Mouse (Mus musculus) hindbrain, embryonic 14.5 days (tissue): ENCODE measurements around the gene Ltbp2. TPM values are rescaled to one million over a fixed set of nuclear protein-coding genes. Genes with fewer than 3 reads are reported as not detected.

ENCODE experiments used
- ATAC-seq: fragments of 200-750 bp; cut with Nextera tagmentation; 2 replicates; pipeline ENCODE4 v1.8.0; 2017; ENCODE audit warnings: moderate number of reproducible peaks, mild to moderate bottlenecking, moderate TSS enrichment, moderate library complexity; ENCODE audit not compliant: low FRiP score
- DNase-seq: peaks from one replicate; pipeline ENCODE4 v3.0.0-alpha.2; 2015; ENCODE audit warnings: low spot score
- H3K27ac ChIP-seq: fragments of 300-500 bp; sonication (generic); 2 replicates; pipeline ENCODE4 v1.5.1; 2014; ENCODE audit warnings: mild to moderate bottlenecking, moderate library complexity
- H3K27me3 ChIP-seq: fragments of 300-500 bp; sonication (generic); 2 replicates; pipeline ENCODE4 v1.6.1; 2014; ENCODE audit warnings: mild to moderate bottlenecking, low read length, mixed read lengths; ENCODE audit not compliant: control insufficient read depth, insufficient read depth
- H3K36me3 ChIP-seq: fragments of 300-500 bp; sonication (generic); replicated peaks from 2 replicates; pipeline ENCODE4 v1.6.1; 2014; ENCODE audit not compliant: control insufficient read depth, insufficient read depth
- H3K4me1 ChIP-seq: fragments of 300-500 bp; sonication (generic); replicated peaks from 2 replicates; pipeline ENCODE4 v1.6.1; 2014; ENCODE audit warnings: antibody characterized with exemption, low read length, mixed read lengths; ENCODE audit not compliant: control insufficient read depth, insufficient read depth
- H3K4me2 ChIP-seq: fragments of 300-500 bp; sonication (generic); replicated peaks from 2 replicates; pipeline ENCODE4 v1.6.1; 2014; ENCODE audit warnings: mild to moderate bottlenecking, moderate library complexity
- H3K4me3 ChIP-seq: fragments of 300-500 bp; sonication (generic); replicated peaks from 2 replicates; pipeline ENCODE4 v1.5.1; 2014; ENCODE audit warnings: mild to moderate bottlenecking, low read length
- H3K9ac ChIP-seq: fragments of 300-500 bp; sonication (generic); 2 replicates; pipeline ENCODE4 v1.6.1; 2014
- H3K9me3 ChIP-seq: fragments of 300-500 bp; sonication (generic); 2 replicates; pipeline ENCODE4 v1.6.1; 2016; ENCODE audit warnings: low read length; ENCODE audit not compliant: control insufficient read depth
- WGBS: fragments of 180-500 bp; shearing (Covaris S2); extraction: QIAGEN DNeasy Blood & Tissue Kit; methylation state at CpG from one replicate; pipeline ENCODE4 v1.1.7; 2014; 5-methylcytosine and 5-hydroxymethylcytosine counted together
- polyA plus RNA-seq: library from polyadenylated mRNA; unstranded; fragments of >200 nt; fragmentation: Nextera tagmentation; extraction: Ambion mirVana; gene quantifications from 2 replicates; pipeline ENCODE4 v1.2.1, GENCODE M21; 2014

Ltbp2 gene
- polyA plus RNA-seq, 1 experiment from 2014 or later: 0.07 TPM

DNA sequence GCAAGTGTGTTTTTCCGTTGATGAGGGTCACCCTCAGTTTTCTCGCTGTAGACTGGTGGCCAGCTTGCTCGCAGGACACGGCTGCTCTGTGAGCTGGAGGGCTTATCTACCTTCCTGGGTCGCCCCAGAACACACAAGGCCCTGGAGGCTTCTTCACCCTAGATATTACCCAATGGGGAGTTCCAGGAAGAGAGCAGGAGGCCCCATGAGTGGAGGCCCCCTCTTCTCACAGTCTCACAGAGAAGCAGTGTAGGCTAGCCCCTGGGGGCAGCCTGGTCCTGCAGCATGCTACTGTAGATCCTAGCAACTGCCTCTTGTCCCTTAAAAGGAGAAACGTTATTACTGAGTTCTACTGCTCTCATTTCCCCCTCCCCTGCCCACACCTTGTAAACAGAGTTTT is 28.4 kb downstream of the Ltbp2 start:
- Histone ChIP-seq H3K9ac (no peak overlapping the region), H3K9me3 (no peaks in the 10 kb centered on the region), H3K4me1 (no peaks in the 10 kb centered on the region), H3K27ac (no peak overlapping the region), H3K4me2 (no peak overlapping the region), H3K4me3 (no peak overlapping the region), H3K36me3 (no peaks in the 10 kb centered on the region), H3K27me3 (no peaks in the 10 kb centered on the region)
- 85% methylated on average over 6 of the region's 6 CpGs for WGBS
- ATAC-seq: no peak
- DNase-seq: no peak

DNA sequence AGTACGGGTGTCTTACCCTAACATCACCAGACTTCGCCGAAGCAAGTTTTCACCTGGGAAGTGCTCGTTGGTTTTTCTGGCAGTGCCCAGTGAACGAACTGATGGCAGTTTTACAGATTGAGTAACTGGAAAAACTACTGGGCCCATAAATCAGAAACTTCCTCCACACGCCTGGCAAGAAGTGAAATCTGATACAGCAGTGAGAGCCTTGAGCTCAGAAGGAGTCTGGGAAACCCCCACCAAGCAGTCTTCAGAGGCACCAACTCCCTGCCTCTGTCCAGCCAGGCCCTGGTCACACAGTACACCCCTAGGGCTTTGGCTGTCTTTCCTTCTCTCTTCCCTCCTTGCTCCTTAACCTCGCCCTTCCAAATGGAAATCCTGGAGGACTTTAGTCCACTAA is 28.9 kb downstream of the Ltbp2 start:
- Histone ChIP-seq H3K4me3 (no peak overlapping the region), H3K27me3 (no peaks in the 10 kb centered on the region), H3K9ac (no peak overlapping the region), H3K4me2 (no peak overlapping the region), H3K9me3 (no peaks in the 10 kb centered on the region), H3K4me1 (no peaks in the 10 kb centered on the region), H3K36me3 (no peaks in the 10 kb centered on the region), H3K27ac (no peak overlapping the region)
- no peak for ATAC-seq
- 66% methylated on average over 7 of the region's 7 CpGs for WGBS
- no peak for DNase-seq

DNA sequence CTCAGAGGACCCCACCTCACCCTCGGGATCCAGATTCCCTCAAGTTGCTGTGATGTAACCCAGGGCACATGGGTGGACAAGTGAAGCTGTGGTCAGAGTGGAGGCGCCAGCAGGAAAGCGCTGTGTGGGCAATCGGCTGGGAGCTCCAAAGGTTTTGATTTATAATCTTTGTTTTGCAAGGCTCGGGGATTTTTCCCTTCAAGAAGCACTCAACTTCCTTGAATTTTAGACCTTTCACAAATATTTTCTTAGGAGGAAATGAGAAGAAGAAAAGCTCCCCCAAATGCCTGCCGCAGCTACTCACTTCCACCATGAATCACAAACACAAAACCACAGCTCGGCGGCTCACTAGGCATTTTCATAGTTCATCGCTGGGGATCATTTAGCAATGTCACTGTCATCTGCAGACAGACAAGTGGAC is 29.7 kb downstream of the Ltbp2 start:
- H3K9me3 ChIP-seq: no peaks in the 10 kb centered on the region
- 67% methylated on average over 9 of the region's 9 CpGs for WGBS
- H3K4me3 ChIP-seq: no peak overlapping the region
- no peak overlapping the region for H3K4me2 ChIP-seq
- H3K9ac ChIP-seq: no peak overlapping the region
- ATAC-seq: no peak
- no peaks in the 10 kb centered on the region for H3K36me3 ChIP-seq
- no peaks in the 10 kb centered on the region for H3K4me1 ChIP-seq
- H3K27ac ChIP-seq: no peak overlapping the region
- DNase-seq: no peak
- H3K27me3 ChIP-seq: no peaks in the 10 kb centered on the region

DNA sequence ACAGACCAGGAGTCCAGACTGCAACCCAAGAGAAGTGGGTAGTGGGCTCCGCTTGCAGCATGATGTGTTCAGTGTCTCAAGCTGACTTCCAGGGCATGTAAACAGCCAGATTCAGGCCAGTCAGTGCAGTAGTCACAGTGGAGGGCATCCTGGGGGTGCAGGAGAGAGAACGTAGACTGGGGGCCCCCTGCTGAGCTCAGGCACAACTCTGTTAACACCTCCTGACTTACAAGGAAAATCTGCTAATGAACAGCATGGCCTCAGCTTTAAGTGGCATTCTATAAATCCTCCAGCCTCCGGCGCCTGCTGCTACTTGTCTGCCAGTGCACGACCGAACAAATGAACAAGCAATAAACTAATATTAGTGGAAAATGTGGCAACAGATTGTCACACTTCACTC is 33.6 kb downstream of the Ltbp2 start:
- Histone ChIP-seq H3K4me2 (no peak overlapping the region), H3K36me3 (no peaks in the 10 kb centered on the region), H3K27ac (no peak overlapping the region), H3K4me3 (no peak overlapping the region), H3K9me3 (0 out of 2 replicates have a peak, but pooled peaks cover 2% of the 10 kb centered on the region), H3K9ac (no peak overlapping the region), H3K4me1 (no peaks in the 10 kb centered on the region), H3K27me3 (no peaks in the 10 kb centered on the region)
- DNase-seq: no peak
- WGBS: 67% methylated on average over 6 of the region's 6 CpGs
- ATAC-seq: no peak

DNA sequence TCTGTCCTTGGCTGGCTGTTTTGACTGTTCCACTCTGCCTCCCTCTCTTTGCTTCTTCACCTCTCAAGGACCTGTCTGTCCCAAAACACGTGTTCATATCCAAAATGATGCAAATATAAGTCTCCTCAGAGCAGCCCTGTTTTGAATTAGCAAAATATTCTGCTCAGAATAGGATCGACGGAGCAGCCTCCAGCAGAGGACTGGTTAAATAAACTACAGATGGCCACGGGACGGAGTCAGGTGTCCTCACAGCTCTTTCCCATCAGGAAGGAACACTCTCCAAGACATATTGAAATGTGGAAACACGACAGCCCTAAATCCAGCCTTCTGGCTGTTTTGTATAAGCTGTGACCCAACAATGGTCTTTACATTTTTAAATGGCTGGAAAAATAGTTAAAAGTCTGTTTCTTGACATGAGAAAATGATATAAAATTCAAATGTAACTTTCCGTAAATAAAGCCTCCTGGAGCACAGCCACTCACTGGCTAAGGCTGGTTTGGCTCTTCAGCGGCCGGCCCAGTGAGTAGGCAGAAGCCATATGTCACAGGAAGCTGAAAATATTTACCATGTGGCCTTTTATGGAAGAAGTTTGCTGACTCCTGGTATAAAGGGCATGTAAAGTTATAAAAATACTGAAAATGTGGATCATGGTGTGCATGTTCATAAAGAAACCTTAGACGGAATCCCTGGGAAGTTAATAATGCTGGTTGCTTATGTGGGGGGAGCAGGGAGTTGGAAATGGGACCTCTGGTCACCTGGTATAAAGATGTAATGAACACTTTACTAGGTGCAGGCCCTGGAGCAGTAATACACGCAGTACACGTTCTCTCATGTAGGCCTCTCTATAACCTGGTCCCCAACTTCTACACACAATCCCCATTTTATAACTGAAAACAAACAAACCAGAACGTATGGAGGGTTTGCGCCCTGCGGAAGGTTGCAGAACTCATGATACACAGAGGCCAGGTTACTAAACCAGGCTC is 34.9 kb downstream of the Ltbp2 start:
- Histone ChIP-seq H3K4me2 (no peak overlapping the region), H3K27ac (no peak overlapping the region), H3K4me3 (no peak overlapping the region), H3K27me3 (no peaks in the 10 kb centered on the region), H3K36me3 (no peaks in the 10 kb centered on the region), H3K9ac (no peak overlapping the region), H3K4me1 (no peaks in the 10 kb centered on the region), H3K9me3 (0 out of 2 replicates have a peak, but pooled peaks cover 4% of the 10 kb centered on the region)
- WGBS: 83% methylated on average over 15 of the region's 15 CpGs
- ATAC-seq (no peak), DNase-seq (no peak)

DNA sequence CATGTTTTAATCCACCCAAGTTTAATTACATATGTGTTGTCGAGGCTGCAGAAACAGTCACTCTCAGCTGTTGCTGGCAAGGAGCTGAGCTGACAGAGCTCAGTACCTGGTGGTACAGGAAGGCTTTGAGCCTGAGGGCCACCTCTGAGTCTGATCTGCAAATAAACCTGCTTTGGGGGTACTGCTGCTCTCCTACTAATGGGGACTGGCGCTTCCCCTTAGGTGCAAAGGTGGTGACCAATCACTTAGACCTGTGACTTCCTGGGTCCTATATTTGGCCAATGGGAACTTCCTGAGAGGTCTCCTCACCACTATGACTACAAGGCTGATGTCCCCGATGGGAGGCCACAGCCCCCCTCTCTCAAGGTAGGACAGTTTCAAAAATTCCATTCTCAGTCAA is 35.6 kb downstream of the Ltbp2 start:
- Histone ChIP-seq H3K4me2 (no peak overlapping the region), H3K4me3 (no peak overlapping the region), H3K9me3 (0 out of 2 replicates have a peak, but pooled peaks cover 4% of the 10 kb centered on the region), H3K4me1 (no peaks in the 10 kb centered on the region), H3K36me3 (no peaks in the 10 kb centered on the region), H3K9ac (no peak overlapping the region), H3K27ac (no peak overlapping the region), H3K27me3 (no peaks in the 10 kb centered on the region)
- DNase-seq (no peak), ATAC-seq (no peak)
- WGBS: 86% methylated on average over 3 of the region's 3 CpGs

DNA sequence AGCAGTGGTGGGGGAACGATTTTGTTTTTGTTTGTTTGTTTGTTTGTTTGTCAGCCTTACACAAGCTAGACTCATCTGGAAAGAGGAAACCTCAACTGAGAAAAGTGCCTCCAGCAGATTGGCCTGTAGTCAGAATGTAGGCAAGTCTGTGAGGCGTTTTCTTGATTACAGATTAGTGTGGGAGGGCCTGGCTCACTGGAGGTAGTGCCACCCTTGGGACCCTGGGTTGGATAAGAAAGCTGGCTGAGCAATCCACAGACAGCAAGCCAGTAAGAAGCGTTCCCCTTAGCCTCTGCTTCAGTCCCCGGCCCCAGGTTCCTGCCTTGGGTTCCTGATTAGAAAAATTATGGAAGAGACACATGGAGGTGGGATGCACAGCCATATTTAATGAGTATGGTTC is 36.4 kb downstream of the Ltbp2 start:
- 88% methylated on average over 4 of the region's 4 CpGs for WGBS
- Histone ChIP-seq H3K4me2 (no peak overlapping the region), H3K36me3 (no peaks in the 10 kb centered on the region), H3K9me3 (0 out of 2 replicates have a peak, but pooled peaks cover 4% of the 10 kb centered on the region), H3K4me1 (no peaks in the 10 kb centered on the region), H3K4me3 (no peak overlapping the region), H3K27ac (no peak overlapping the region), H3K27me3 (no peaks in the 10 kb centered on the region), H3K9ac (no peak overlapping the region)
- no peak for DNase-seq
- no peak for ATAC-seq

DNA sequence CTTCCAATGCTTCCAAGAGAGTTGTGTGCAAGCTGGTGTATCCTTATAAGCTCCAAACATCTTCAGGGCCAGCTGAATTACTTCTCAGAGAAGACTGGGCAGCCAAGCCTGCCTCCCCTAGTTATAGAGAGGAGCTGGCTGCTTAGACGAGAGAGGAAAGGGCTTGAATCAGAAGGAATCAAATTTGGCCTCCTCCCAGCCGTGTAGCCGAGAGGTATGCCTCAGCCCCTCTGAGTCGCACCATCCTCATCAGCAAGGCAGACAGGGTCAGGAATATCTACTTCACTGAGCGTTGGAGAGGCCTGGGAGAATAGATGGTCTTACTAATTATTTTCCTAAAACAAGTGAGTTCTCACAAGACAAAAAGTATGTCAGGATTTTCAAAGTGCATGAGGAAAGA is 40.7 kb downstream of the Ltbp2 start:
- DNase-seq: no peak
- H3K4me3 ChIP-seq: no peak overlapping the region
- no peak overlapping the region for H3K9ac ChIP-seq
- H3K4me1 ChIP-seq: no peaks in the 10 kb centered on the region
- ATAC-seq: no peak
- WGBS: 90% methylated on average over 5 of the region's 5 CpGs
- no peak overlapping the region for H3K27ac ChIP-seq
- H3K9me3 ChIP-seq: 0 out of 2 replicates have a peak, but pooled peaks cover 4% of the 10 kb centered on the region
- H3K27me3 ChIP-seq: no peaks in the 10 kb centered on the region
- no peaks in the 10 kb centered on the region for H3K36me3 ChIP-seq
- H3K4me2 ChIP-seq: no peak overlapping the region

DNA sequence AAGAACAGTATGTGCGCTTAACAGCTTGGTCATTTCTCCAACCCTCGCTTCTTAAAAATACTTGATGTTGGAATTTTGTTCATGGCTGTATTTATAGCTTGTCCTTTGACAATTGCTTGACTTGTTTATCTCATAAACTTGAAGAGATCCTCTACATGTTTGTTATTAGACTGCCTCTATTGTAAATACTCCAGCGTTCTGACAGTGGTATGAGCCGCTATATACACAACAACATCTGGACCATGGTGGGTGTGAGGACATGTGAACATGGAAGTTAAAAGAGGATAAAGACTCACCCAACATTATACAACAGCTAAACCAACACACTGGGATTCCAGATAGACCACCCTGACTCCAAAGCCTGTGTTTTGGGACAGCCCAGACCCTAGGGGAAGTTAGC is 41.6 kb downstream of the Ltbp2 start:
- Histone ChIP-seq H3K4me2 (no peak overlapping the region), H3K36me3 (no peaks in the 10 kb centered on the region), H3K4me3 (no peak overlapping the region), H3K27ac (no peak overlapping the region), H3K4me1 (no peaks in the 10 kb centered on the region), H3K9ac (no peak overlapping the region), H3K9me3 (0 out of 2 replicates have a peak, but pooled peaks cover 4% of the 10 kb centered on the region), H3K27me3 (no peaks in the 10 kb centered on the region)
- 90% methylated on average over 4 of the region's 4 CpGs for WGBS
- no peak for ATAC-seq
- no peak for DNase-seq
